Mouse (Mus musculus) cortical plate, adult 2 months (tissue): Measurements from ENCODE around the gene Cd82.

Source experiments
- CTCF ChIP-seq: fragments of 200-500 bp; IDR thresholded peaks from 2 replicates; pipeline ENCODE4 v1.5.1; 2011; ENCODE audit warnings: mild to moderate bottlenecking, control low read depth, low read length; ENCODE audit not compliant: insufficient read depth; ENCODE audit errors: extremely low read depth
- POLR2A ChIP-seq: fragments of 200-500 bp; IDR thresholded peaks from 2 replicates; pipeline ENCODE4 v1.6.1; 2011; ENCODE audit warnings: mild to moderate bottlenecking, low read length, control low read depth; ENCODE audit not compliant: insufficient read depth; ENCODE audit errors: extremely low read depth

GRCm38 (mm10) chr2:93475040-93475439 is 12.1 kb upstream of the Cd82 start:
- TF ChIP-seq POLR2A (no peak), CTCF (peak; percentile 92)
